Mouse (Mus musculus) left cerebral cortex, adult 9 months (tissue): Measurements from ENCODE around the gene Scn11a.

Experiments used
- DNase-seq, 2 experiments: peaks; one replicate each; pipeline ENCODE4 v3.0.0; 2022; ENCODE audit warnings: low spot score in 2 of 2

Scn11a gene

DNA sequence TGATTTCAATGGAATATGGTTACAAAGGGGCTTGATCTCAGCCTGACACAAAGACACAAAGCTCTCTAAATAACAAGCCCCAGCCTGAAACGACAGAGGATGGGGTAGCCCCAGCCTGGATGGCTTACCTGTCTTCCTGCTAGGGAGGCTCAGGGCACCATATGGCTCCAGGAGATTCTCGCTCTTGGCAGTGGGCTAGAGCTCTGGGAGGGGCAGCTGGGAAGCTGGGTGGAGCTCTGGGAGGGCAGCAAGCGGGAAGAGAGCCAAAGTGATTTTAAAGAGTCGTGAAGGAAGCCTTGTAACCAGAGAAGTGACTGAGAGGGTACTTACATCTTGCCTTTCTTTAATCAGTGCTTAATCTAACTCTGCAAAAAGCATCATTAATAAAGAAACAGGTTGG, at the start of gene Scn11a:
Scn11a (minus strand) TSS at position 160 of the 400 bp plus-strand sequence.
- no peak for DNase-seq

DNA sequence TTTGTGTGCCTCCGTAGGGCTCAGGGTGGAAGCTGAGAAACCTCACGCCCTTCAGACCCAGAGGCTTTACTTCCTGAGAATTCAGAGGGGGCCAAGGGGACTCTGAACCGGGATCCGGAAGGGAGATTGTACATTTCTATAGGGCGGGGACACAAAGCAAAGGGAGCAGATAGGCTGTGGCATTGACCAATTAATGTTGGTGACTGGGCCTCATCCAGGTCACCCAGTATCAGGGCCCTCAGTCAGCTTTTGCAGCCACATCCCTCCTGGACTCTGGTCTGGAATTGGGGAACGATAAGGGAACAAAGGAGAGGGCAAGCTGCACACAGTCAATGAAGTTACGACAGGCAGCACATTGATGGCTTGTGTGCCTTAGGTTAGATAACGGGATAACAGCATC, 28.9 kb upstream of the Scn11a start:
- no peak for DNase-seq

DNA sequence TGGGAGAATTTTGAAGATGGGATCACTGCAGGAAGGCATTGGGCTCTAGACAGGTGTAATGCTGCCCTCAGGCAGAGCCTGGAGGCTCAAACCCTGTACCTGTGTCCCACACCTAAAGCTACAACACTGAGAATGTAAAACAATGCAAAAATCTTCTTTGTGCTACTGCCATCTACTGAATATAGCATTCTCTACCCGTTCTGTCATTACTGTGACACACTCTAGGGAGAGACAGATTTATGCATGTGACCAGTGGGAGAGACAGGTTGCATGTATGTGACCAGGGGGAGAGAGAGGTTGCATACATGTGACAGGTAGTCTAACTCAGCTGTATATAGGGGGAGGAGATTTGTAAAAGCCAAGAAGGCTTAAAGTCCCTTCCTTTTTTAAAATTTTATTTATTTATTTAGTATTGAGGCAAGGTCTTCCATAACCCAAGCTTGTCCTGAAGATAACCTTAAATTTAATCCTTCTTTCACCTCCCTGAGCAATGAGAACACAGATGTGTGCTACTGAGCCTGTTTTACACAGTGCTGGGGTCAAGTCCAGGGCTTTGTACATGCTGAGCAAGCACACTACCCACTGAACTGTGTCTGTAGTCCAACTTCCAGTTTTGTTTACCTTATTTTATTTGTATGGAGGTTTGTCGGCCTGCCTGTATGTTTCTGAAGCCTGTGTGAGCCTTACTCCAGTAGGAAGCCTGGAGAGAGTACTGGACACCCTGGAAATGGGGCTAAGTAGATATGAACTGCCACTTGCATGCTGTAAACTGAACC, 28.0 kb upstream of the Scn11a start:
- DNase-seq: no peak

DNA sequence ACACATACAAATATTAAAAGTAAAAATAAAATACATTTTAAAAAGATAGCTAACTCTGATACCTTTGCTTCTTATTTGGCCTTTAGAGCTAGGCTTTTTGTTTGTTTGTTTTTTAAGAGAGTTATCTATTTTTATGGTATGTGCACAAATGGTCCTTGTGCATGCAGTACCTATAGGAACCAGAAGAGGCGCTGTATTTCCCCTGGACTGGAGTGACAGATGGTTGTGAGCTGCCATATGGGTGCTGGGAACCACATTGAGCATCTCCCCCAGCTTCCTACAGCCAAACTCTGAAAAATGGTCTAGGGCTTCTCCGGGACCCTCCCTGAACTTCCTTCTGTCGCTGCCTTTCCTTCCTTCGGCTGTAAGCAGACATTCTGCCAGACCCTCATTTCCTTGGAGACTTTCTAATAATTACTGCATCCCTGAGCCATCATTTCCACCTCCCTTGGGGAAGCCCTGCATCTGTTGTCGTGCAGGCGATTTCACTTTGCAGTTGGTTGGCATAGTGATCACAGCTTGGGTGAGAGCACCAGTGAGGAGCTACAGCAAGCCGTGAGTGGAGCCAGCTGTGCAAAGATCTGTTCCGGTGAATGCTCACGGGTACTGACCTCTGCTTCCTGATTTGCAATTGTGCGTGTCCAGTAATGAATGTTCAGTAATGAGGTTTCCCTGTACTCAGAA, 27.2 kb upstream of the Scn11a start:
- no peak for DNase-seq

DNA sequence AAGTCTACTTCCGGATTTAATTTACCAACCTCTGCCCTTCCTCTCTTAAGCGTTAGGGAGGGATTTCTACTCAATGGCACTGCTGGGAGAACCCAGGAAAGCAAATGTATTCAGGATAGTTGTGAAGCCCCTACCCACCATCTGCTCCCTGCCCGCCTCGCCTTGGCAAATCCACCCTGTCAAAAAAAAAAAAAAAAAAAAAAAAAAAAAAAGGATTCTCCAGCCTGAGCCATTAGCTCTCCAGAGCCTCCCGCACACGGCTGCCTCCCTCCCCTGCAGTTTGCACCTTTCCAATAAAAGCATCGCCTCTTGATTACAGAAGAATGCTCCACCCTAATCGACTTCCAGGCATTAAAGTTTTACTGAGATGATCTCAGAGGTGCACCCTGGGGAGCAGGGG, 24.0 kb upstream of the Scn11a start:
- no peak for DNase-seq

DNA sequence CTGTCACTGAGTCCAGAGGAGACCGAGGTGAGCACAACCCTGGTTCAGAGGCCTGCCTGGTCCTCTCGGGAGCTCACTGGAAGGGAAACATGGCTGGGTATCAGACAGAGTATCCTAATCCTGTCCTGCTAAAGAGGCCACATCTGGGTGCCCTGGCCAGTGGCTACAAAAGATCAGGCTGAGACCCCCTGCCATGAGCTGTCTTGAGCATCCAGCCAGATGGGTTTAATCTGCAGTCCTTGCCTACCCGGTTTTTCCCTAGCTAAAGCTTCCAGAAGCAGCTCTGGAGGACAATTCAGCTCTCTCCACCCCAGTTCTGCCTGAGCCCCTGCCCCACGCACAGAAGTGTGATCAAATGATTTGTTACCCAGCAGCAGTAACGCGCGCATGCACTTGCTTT, 23.4 kb upstream of the Scn11a start:
- DNase-seq: no peak

DNA sequence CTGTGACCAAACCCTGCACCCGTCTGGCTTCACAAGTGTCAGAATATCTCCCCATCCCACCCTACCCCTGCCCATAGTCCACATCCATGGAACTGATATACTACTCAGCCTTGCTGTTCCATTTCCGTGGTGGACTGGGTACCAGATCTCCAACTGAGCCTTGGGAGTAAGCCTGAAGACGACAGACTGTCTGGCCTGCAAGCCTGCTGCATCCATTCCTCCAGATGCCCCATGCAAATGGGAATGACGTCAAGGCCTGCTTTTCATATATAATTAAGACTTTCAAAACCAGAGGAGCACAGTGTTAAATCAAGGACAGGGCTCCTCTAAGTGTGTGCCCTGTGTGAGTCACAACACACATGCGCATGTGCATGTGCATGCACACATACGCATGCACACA, 21.9 kb upstream of the Scn11a start:
- DNase-seq: no peak

DNA sequence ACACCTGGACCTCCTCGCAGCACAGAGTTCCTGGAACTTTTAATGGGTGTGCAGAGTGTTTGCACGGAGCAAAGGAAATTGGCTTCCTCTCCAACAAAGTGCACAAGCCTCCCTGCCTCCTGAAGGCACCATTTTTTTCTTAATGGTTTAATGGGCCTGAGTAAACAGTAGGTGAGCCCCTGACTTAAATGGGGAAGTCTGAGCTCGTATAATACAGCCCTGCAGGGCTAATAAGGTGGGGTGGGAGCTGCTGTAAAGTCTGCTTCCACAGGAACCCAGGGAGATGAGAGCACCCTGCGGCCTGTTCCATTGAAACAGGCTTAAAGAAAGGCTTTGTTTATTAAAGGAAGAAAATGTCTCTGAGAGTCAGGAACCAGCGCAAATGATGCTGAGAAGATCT, 19.5 kb upstream of the Scn11a start:
- DNase-seq: no peak

DNA sequence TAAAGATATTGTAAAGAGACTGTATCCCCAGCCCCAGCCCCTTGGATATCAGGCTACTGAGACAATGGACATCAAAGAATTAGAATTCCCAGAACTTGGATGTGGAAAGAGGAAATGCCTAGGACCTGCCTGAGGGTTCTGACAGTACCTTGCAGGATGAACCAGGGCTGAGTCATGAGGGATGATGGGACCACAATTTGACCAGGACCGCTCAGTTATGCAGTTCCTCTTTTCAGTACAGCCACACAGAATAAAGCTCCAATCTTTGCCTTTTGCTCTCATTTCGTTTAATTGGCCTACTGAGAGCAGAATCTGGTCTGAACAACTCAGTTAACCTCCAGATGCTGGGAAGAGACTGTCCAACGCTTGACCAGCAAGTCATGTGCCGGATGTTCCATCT, 18.3 kb upstream of the Scn11a start:
- no peak for DNase-seq

DNA sequence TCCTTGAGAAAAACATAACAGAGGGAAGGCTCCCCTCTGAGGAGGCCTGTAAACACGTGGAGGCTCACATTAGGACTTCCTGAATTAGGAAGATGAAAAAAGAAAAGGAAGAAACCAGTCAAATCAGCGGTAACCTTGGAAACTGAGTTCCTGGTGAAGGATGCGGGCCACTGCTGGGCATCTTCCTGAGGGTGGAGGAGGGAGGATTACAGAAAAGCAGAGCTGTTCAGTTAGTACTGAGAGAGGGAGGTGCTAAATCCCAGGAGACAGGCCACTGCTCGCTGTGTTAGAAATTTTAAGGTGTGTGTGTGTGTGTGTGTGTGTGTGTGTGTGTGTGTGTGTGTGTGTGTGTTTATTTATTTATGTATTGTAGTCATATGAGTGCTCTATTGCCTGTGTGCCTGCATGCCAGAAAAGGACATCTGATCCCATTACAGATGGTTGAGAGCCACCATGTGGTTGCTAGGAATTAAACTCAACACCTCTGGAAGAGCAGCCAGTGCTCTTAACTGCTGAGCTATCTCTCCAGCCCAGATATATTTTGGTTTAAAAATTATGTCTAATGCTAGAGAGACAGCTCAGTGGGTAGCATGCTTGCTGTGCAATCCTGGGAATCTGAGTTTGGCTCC, 17.4 kb upstream of the Scn11a start:
- no peak for DNase-seq

DNA sequence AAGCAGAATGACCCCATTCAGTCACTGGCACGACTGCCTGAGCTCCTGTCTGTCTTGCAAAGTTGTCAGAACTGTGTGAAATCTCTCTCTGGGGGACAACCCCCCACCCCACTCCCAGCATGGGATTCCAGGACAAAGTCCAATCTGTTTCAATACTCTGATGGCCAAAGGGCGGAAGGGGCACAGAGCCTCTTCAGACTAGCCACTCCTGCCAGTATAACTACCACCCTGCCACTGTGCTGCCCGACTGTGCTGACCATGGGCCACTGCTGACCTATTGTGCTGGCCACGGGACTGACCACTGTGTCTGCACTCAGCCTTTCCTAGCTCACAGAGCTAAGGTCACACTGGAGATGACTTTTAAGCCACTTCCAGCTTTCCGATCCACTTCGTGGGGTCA, 16.8 kb upstream of the Scn11a start:
- no peak for DNase-seq

DNA sequence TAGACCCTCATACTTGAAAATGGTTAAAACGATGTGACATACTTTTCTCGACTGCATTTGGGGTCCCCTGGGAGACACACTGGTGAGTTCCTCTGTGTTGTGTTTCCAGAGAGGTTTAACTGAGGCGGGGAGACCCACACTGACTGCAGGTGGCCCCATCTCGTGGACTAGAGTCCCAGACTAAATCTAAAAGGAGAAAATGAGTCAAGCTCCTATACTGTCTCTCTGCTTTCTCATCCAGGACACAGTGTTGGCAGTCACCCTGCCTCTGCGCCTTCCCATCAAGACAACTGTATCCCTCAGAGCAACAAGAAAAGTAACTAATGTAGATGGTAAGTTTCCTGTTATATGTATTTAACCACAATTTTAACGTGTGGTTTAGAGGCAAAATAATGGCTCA, 15.9 kb upstream of the Scn11a start:
- no peak for DNase-seq

DNA sequence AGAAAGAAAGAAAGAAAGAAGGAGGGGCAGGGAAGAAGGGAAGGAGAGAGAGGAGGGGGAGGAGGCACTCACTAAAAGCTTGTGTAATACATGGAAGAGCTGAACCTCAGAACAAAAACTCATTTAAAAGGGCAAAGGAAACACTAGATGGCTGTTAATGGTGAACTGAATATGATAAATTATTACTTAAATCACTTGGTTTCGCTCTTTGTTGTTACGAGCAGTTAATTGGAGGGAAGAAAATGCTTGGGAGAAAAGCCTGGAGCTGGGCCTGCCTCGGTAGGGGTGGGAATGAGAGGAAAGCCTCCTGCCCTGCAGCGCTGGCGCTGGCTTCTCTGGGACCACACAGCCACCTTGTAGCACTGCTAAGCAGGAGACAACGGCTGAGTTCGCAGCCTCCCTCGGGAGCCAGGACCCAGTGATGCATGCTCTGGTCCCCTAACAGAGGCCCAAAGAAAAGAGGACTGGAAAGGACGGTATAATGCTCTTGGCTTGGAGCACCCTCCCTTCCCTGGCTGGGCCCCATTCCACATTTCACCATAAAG, 10.4 kb upstream of the Scn11a start:
- no peak for DNase-seq

DNA sequence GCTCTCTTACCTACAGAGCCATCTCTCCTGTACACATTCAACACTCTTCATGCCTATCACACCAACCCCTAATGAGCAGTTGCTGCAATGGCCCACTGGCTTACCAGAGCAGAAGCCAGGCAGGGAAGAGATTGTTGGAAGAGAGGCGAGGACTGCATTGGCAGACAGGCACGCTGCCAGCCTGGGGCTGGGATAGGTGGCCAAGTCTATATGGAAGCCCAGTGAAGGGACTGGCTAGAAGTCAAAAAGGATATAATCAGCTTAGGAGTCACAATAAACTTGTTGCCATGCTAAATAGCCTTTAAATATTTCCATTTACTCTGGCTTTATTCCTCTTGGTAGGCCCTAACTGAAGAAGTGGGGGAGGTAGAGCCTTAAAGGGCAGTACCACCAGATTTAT, 5.7 kb upstream of the Scn11a start:
- no peak for DNase-seq

DNA sequence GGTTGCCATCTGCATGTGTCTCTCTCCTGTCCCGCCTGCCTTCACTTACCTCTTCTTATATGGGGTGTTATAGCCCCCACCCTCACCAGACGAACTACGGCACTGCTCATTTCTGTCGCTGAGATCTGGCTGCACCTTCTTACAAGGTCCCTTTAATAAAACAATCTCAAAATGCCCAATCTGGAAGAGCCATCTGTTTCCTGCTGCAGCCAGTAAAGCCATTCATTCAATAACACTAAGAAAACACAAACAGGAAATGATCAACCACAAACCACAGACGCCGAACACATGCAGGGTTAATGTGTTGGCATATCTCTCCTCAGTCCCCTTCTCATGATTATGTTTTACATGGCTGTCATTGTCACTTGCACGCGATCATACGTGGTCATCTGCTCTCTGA, 1.5 kb downstream of the Scn11a start:
- no peak for DNase-seq

DNA sequence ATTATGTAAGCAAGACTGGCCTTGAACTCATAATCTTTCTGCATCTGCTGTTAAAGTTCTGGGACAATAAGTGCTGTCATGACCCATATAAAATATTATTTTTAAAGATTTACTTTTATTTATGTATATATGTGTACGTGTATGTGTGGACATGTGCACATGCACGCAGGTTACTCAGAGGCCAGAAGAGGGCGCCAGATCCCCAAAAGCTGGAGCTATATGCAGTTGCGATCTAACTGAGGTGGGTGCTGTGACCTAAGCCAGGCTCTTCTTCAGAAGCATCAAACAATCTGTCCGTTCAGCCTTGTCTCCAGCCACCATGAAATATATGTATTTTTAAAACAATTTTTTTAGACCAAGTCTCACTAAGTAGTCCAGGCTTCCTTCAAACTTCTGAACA, 11.6 kb downstream of the Scn11a start:
- DNase-seq: no peak

DNA sequence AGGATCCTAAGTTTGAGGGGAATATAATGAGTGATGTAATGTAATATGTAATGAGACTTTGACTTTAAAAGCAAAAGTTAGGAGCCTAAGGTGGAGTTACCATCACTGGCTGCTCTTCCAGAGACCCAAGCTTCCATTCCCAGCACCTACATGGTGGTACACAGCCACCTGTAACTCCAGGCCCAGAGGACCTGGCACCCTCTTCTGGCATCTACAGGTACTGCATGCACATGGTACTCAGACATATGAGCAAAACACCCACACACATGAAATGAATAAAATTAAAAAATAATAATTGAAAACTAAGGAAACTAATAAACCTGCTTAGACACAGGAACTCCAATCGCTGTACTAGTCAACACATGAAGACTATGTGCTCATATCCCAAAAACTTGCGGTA, 18.8 kb downstream of the Scn11a start:
- DNase-seq: no peak

DNA sequence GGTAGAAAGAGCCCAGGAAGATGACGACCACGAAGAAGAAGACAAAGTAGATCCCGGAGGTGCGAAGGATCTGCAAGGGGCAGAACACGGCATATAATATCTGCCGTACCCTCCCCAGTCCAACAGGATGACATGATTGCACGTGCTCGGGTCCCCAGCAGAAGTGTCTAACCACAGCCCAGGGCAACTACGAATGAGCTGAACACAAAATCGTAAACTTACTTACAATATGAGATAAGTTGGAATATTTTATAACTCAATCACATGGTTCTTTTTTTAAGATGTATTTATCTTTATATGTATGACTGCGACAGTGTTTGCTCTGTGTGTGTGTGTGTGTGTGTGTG, 20.8 kb downstream of the Scn11a start:
- DNase-seq: no peak

DNA sequence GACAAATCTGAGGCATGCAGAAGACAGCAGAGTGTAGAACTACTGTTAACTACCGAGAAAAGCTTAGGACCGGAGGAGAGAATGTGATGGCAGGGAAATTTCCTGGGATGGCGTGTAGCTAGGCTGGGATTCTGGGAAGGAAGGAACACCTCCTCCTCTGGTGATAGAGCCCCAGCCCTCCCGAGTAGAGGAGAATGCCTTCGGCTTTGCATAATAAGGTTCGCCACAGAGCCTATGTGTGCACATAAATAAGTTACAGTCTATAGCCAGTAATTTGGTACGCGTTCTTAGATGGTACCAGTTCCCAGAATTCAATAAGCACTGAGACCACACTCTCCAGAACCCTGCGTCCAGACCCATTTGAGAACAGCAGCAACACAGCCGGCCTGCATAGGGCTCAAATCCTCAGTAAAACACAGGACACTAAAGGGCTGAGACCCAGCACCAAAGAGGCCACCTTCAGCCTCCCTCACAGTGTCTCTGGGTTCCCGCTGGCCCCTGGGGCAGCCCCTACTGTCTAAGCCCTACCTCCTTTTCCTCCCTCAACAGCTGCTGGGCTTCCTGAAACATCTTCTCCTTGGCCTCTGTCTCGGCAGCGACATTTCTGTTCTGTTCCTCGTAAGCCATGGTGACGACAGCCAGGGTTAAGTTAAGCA, 21.3 kb downstream of the Scn11a start:
- DNase-seq: no peak

DNA sequence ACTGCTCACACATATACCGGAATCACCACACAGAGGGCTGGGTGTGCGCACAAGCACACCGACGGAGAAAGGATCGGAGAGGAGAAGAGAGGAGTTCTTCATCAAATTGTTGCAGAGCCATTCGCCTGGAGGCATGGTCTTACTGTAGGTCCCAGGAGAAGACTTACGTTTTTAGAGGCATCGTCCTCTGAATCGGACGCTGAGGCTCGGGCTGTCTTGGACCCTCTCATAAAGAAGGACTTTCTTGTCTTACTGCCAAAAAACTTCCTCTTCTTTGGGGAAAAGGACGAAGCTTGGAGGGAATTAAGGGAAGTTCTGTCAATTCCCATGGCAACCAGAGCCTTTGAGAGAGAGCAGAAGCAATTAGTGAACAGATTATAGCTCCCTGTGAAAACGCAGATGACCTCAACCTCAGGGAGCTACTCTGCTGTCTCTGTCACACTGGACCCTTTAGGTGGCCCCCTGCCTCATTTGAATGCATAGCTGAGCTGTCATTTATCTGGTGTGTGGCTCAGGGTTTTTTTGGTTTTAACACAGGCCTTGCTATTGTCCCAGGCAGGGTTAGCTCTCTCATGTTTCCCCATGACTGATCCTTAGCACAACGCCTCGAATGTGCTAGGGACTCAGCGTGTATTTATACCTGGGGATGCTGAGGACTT, 22.0 kb downstream of the Scn11a start:
- DNase-seq: no peak

DNA sequence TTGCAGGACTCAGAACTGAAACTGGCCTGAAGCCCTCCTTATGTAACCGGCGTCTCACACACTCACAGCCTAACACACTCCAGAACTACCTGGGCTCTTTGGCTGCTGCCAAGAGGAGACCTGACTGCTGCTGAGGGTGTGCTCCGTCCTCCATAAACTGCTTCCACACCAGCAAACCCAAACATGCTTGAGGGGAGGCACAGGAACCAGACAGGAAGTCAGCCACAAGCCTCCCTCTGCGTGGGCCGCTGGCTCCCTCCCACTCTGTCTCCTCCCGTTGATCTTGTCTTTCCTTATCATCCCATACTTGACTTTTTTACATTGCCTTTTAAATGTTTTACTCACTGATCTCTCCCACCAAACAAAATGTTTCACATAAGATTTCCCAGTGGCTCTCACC, 23.8 kb downstream of the Scn11a start:
- no peak for DNase-seq

DNA sequence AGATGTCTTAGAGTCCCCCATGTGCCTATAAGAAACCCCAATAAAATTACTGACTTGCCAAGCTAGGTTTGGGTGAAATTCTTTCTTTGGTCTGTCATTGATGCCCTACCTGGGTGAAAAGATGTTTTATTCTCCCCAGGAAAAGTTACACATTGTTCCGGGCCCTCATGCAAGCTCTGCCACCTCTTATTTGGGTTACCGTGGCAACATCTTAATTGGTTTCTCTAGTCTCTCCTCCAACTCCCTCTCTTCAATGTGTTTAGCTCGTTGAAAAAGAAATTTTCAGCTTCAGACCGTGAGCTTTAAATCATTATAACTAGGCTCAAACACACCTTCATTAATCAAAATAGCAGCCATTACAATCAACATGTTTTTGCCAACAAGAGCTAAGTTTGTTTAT, 28.5 kb downstream of the Scn11a start:
- DNase-seq: peak in 1 of 2 experiments; percentile 23
